Mouse (Mus musculus) midbrain, embryonic 14.5 days (tissue): ENCODE measurements around the gene Frem1. TPM values are rescaled to one million over a fixed set of nuclear protein-coding genes. Genes with fewer than 3 reads are reported as not detected.

Source experiments
- ATAC-seq: fragments of 200-750 bp; cut with Nextera tagmentation; 2 replicates; pipeline ENCODE4 v1.8.0; 2017; ENCODE audit warnings: moderate number of reproducible peaks, moderate library complexity; ENCODE audit not compliant: low FRiP score, low TSS enrichment
- DNase-seq: peaks from one replicate; pipeline ENCODE4 v3.0.0-alpha.2; 2015
- H3K27ac ChIP-seq: fragments of 300-500 bp; sonication (generic); replicated peaks from 2 replicates; pipeline ENCODE4 v1.5.1; 2014; ENCODE audit warnings: mild to moderate bottlenecking, low read depth, low read length, moderate library complexity
- H3K27me3 ChIP-seq: fragments of 300-500 bp; sonication (generic); 2 replicates; pipeline ENCODE4 v1.6.1; 2014; ENCODE audit warnings: low read length, control low read depth, mixed read lengths; ENCODE audit not compliant: control insufficient read depth, insufficient read depth
- H3K36me3 ChIP-seq: fragments of 300-500 bp; sonication (generic); 2 replicates; pipeline ENCODE4 v1.6.1; 2014; ENCODE audit warnings: low read length, control low read depth; ENCODE audit not compliant: control insufficient read depth, insufficient read depth
- H3K4me1 ChIP-seq: fragments of 300-500 bp; sonication (generic); 2 replicates; pipeline ENCODE4 v1.6.1; 2014; ENCODE audit warnings: mild to moderate bottlenecking, antibody characterized with exemption, low read length, control low read depth; ENCODE audit not compliant: control insufficient read depth, insufficient read depth
- H3K4me2 ChIP-seq: fragments of 300-500 bp; sonication (generic); 2 replicates; pipeline ENCODE4 v1.6.1; 2014; ENCODE audit warnings: mild to moderate bottlenecking, low read length, moderate library complexity
- H3K4me3 ChIP-seq: fragments of 300-500 bp; sonication (generic); replicated peaks from 2 replicates; pipeline ENCODE4 v1.5.1; 2014; ENCODE audit warnings: low read depth, low read length
- H3K9ac ChIP-seq: fragments of 300-500 bp; sonication (generic); replicated peaks from 2 replicates; pipeline ENCODE4 v1.6.1; 2014; ENCODE audit warnings: mild to moderate bottlenecking, low read length, moderate library complexity
- H3K9me3 ChIP-seq: fragments of 300-500 bp; sonication (generic); 2 replicates; pipeline ENCODE4 v1.6.1; 2016; ENCODE audit warnings: low read length, control low read depth, mixed read lengths; ENCODE audit not compliant: control insufficient read depth
- WGBS: fragments of 180-500 bp; shearing (Covaris S2); extraction: QIAGEN DNeasy Blood & Tissue Kit; methylation state at CpG from one replicate; pipeline ENCODE4 v1.1.7; 2014; 5-methylcytosine and 5-hydroxymethylcytosine counted together
- polyA plus RNA-seq: library from polyadenylated mRNA; unstranded; fragments of >200 nt; fragmentation: Nextera tagmentation; extraction: Ambion mirVana; gene quantifications from 2 replicates; pipeline ENCODE4 v1.2.1, GENCODE M21; 2014

The Frem1 gene
- polyA plus RNA-seq, 1 experiment from 2014 or later: 2.9 TPM

DNA sequence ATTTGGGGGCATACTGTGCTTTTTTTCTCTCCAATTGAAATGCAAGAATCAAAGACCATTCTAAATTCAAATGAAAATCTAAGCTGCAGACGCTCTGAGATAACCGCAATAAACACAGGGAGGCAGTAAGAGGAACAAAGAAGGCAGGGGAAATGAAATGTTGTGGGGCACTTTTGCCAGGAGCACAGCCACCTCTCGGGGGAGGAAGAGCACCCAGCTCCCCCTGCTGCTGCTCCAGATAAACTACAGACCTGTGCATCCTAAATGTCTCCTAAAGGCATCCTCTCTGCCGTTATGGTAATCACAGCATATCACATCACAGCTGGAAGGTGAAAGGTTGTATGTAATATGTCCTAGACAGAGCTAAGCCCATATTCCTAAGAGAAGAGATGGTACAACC is 98.1 kb downstream of the Frem1 start:
- ATAC-seq: no peak
- 46% methylated on average over 4 of the region's 4 CpGs for WGBS
- H3K27ac ChIP-seq: no peak overlapping the region

DNA sequence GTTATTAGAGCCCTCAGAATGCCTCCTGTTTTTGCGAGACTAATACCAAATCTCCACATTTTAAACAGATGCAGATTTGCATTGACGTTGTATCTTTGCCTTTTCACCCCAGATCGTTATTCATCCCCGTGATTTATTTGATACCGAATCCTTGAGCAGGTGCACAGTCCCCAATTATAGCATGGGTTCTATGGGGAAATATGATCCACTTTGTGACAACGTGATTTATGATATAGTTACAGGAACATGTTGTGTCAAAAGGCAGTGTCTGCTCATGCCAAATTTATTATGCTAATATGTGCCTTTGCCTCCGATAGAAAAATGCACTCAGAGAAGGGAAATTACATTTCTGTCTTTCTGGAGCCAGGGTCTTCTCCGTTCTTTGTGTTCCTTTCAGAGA is 102.6 kb downstream of the Frem1 start:
- H3K9me3 ChIP-seq: no peaks in the 10 kb centered on the region
- H3K36me3 ChIP-seq: no peaks in the 10 kb centered on the region
- DNase-seq (no peak), ATAC-seq (no peak)
- H3K27ac ChIP-seq: no peak overlapping the region
- no peak overlapping the region for H3K4me3 ChIP-seq
- no peak overlapping the region for H3K9ac ChIP-seq
- H3K27me3 ChIP-seq: no peaks in the 10 kb centered on the region
- peaks cover 10% of the 10 kb centered on the region; the same call in 1 of the 2 replicates for H3K4me1 ChIP-seq
- no peak overlapping the region for H3K4me2 ChIP-seq
- 71% methylated on average over 8 of the region's 8 CpGs for WGBS

More for the DNA sequence above, 98.1 kb downstream of the Frem1 start:
- H3K9ac ChIP-seq: no peak overlapping the region
- H3K27me3 ChIP-seq: no peaks in the 10 kb centered on the region
- no peaks in the 10 kb centered on the region for H3K4me1 ChIP-seq
- H3K9me3 ChIP-seq: no peaks in the 10 kb centered on the region
- no peak overlapping the region for H3K4me2 ChIP-seq
- no peaks in the 10 kb centered on the region for H3K36me3 ChIP-seq
- no peak overlapping the region for H3K4me3 ChIP-seq
- DNase-seq: no peak

DNA sequence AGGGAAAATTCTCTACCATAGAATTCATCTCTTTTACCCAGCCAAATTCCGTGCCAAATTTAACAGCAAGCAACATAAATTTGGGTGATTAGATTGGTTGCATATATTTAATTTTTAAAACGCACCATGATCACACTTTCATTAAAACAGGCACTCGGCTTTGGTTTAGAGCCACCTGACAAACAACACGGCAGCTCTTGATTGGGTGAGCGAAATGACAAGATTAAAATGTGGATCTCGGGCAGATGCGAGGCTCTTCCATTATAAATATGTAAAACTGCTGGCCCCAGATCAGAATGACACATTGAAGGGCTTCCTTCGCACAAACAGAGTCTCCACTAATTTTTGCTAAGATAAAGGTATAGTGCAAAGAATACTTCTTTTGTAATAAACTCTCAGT is 105.4 kb downstream of the Frem1 start:
- ATAC-seq (no peak), DNase-seq (peak; percentile 57)
- Histone ChIP-seq H3K9me3 (no peaks in the 10 kb centered on the region), H3K36me3 (no peaks in the 10 kb centered on the region), H3K27ac (peak overlapping the region; percentile 62; the same call in 1 of the 2 replicates), H3K4me2 (no peak overlapping the region), H3K4me3 (no peak overlapping the region), H3K9ac (no peak overlapping the region), H3K27me3 (no peaks in the 10 kb centered on the region), H3K4me1 (peaks cover 10% of the 10 kb centered on the region; the same call in 1 of the 2 replicates)
- WGBS: 62% methylated on average over 8 of the region's 8 CpGs

DNA sequence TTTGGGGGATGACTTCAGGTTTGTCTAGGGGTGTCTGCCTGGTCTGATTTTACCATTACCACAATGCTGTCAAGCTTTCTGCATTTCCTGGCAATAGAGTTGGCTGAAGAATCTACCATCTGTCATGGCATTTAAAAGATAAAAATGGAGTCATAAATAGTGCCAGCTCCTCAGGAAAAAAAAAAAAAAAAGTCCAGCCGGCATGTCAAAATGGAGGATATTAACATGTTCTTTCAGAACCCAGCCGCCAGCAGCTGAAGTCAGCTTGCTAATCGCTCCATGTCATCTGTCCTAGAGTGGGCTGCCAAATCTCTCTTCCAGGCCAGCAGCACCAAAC is 105.9 kb downstream of the Frem1 start:
- Histone ChIP-seq H3K9me3 (no peaks in the 10 kb centered on the region), H3K4me3 (no peak overlapping the region), H3K27me3 (no peaks in the 10 kb centered on the region), H3K4me1 (peaks cover 10% of the 10 kb centered on the region; the same call in 1 of the 2 replicates), H3K36me3 (no peaks in the 10 kb centered on the region), H3K9ac (no peak overlapping the region), H3K27ac (peak overlapping the region; percentile 62), H3K4me2 (no peak overlapping the region)
- peak; percentile 68 for DNase-seq
- WGBS: 19% methylated on average over 3 of the region's 3 CpGs
- peak; percentile 66 for ATAC-seq

DNA sequence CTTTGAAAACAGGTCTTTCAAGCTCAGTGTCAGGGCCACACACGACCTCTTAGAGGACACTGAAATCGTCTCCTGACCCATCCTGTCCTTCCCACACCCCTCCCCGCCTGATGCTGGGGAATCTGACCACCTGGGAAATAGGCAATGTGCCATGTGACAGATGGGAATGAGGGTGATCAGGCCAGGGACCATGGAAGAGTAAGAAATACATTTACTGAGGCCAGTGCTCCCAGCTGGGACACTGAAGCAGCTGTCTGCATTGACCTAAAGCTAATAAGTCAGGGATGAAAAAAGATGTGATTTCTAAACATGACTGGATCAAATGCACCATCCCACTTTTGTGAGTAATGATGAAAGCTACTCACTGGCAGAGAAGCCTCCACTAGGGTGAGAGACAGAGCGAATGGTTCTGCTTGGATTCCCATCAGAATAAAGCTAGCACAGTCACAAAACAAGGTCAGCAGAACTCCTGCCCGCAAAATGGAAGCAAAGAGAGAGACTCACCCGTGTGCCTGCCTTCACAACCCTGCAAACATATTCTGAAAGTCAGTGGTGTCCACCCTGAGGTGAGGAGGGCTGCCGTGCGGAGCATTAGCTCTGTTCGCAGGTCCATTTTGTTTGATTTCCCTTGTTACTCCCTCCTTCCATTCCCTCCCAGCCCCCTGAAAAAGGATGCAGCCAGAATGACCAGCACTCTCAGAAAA is 106.4 kb downstream of the Frem1 start:
- no peaks in the 10 kb centered on the region for H3K27me3 ChIP-seq
- H3K36me3 ChIP-seq: no peaks in the 10 kb centered on the region
- H3K9me3 ChIP-seq: no peaks in the 10 kb centered on the region
- H3K4me3 ChIP-seq: no peak overlapping the region
- H3K27ac ChIP-seq: peak overlapping the region; percentile 62
- peak; percentile 35 for DNase-seq
- 59% methylated on average over 9 of the region's 9 CpGs for whole genome bisulfite sequencing
- no peak overlapping the region for H3K4me2 ChIP-seq
- ATAC-seq: peak; percentile 38; the same call in 1 of the 2 replicates
- no peak overlapping the region for H3K9ac ChIP-seq
- H3K4me1 ChIP-seq: peaks cover 10% of the 10 kb centered on the region; the same call in 1 of the 2 replicates

DNA sequence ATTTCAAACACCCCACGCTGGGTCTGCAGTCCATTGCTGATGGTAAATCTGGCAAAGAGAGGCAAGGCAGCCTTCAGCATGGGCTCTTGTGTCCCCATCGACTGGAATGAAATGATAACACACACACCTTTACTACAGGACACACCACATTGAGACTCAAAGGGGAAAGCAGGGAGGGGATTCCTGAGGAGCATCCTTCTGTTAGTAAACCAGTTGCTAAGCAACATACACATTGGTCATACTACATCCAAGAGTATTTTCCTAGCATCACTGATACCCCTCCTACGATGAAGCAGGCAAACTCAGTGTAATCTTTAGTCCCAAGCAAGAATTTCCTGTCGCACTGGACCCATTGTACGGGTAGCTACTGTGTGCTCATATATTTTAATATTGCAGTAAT is 111.5 kb downstream of the Frem1 start:
- Histone ChIP-seq H3K36me3 (no peaks in the 10 kb centered on the region), H3K4me1 (peaks cover 2% of the 10 kb centered on the region; the same call in 1 of the 2 replicates), H3K9me3 (no peaks in the 10 kb centered on the region), H3K27ac (no peak overlapping the region), H3K27me3 (no peaks in the 10 kb centered on the region), H3K4me2 (no peak overlapping the region), H3K9ac (no peak overlapping the region), H3K4me3 (no peak overlapping the region)
- ATAC-seq (no peak), DNase-seq (no peak)
- 86% methylated on average over 5 of the region's 5 CpGs for WGBS

DNA sequence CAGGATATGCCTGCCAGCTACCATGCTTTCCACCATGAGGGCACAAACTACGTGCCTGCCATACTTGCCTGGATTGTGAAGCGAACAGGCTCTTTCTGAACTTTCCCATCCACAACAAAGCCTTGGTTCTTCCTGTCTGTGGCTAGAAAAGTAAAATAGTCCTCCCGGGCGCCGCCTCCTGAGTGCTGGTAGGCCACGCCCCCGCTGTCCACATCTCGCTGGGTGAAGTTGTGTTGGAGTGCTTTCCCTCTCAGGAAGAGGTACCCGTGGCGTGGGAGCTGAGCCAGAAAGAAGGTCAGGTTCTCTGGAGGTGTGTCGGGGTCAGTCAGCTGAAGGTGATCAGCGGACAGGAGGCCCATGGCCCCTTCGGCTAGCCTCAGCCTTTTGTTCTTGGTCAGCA is 111.9 kb downstream of the Frem1 start:
- Histone ChIP-seq H3K27me3 (no peaks in the 10 kb centered on the region), H3K36me3 (no peaks in the 10 kb centered on the region), H3K4me1 (no peaks in the 10 kb centered on the region; the same call in 1 of the 2 replicates), H3K4me2 (no peak overlapping the region), H3K27ac (no peak overlapping the region), H3K4me3 (no peak overlapping the region), H3K9ac (no peak overlapping the region), H3K9me3 (no peaks in the 10 kb centered on the region)
- WGBS: 84% methylated on average over 13 of the region's 13 CpGs
- DNase-seq (no peak), ATAC-seq (no peak)

DNA sequence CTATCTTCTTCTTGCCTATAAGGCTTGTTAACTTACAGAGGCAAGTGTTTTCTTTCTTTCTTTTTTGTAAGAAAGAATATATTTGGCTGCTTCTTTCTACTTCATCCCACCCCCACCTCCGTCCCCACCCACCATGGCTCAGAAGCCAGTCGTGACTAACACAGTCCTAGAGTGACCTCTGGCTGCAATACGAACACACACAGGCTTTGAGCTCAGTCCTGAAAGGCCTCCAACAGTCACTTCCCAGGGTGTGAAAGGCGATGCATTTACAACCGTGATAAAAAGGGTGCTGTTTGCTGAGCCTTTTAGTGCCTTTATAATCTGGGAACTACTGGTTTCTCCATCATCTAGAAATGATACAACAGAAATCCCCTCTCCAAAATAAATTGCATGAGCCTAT is 117.8 kb downstream of the Frem1 start:
- no peak overlapping the region; the same call in 1 of the 2 replicates for H3K27ac ChIP-seq
- 8% methylated on average over 5 of the region's 5 CpGs for WGBS
- H3K4me1 ChIP-seq: 0 out of 2 replicates have a peak, but pooled peaks cover 3% of the 10 kb centered on the region
- H3K36me3 ChIP-seq: no peaks in the 10 kb centered on the region
- H3K9ac ChIP-seq: no peak overlapping the region
- peak; percentile 86 for DNase-seq
- peak; percentile 90 for ATAC-seq
- no peaks in the 10 kb centered on the region for H3K27me3 ChIP-seq
- H3K9me3 ChIP-seq: no peaks in the 10 kb centered on the region
- peak overlapping the region; percentile 48 for H3K4me2 ChIP-seq
- no peak overlapping the region for H3K4me3 ChIP-seq

DNA sequence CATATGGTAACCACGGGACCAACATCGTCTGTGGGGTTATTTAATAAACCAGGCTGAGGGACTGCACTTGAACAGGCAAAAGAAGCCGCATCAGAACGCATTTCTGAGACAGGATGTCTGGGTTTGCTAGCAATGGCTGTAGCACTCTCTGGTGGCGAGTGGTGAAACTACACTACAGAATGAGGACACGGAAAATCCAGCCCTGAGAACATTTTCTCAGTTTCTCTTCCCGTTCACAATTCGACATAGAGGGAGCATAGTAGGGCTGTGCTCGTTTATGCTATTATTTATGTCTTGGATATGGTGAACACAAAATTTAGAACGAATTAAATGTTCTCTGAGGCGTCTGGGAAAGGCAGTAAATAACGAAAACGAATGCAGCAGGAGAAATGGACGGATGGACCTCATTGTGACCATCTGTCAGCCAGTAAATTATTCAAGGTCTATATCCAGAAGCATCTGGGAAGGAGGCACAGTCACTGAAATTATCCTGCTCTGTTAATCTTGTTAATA is 118.4 kb downstream of the Frem1 start:
- peak overlapping the region; percentile 22 for H3K4me3 ChIP-seq
- no peak overlapping the region; the same call in 1 of the 2 replicates for H3K27ac ChIP-seq
- peak overlapping the region; percentile 29; the same call in 1 of the 2 replicates for H3K9ac ChIP-seq
- H3K4me1 ChIP-seq: 0 out of 2 replicates have a peak, but pooled peaks cover 3% of the 10 kb centered on the region
- no peaks in the 10 kb centered on the region for H3K36me3 ChIP-seq
- ATAC-seq (peak; percentile 73), DNase-seq (peak; percentile 93)
- WGBS: 9% methylated on average over 14 of the region's 14 CpGs
- no peaks in the 10 kb centered on the region for H3K9me3 ChIP-seq
- H3K4me2 ChIP-seq: peak overlapping the region; percentile 48
- no peaks in the 10 kb centered on the region for H3K27me3 ChIP-seq
